Mouse (Mus musculus) cortical plate, adult 2 months (tissue): ENCODE data around the gene Hist2h2ac. TPM values are rescaled to one million over a fixed set of nuclear protein-coding genes. Genes with fewer than 3 reads are reported as not detected.
"Not testable (repeated sequence)": the region's sequence is repeated elsewhere in the genome, so short reads cannot be mapped to it uniquely, and the experiment has no call there.

Experiments
- H3K27ac ChIP-seq: fragments of 200-500 bp; 2 replicates; pipeline ENCODE4 v1.5.1; 2012; ENCODE audit warnings: low read length, control low read depth, inconsistent platforms; ENCODE audit not compliant: insufficient read depth
- H3K4me1 ChIP-seq: fragments of 200-500 bp; 2 replicates; pipeline ENCODE4 v1.6.1; 2011; ENCODE audit warnings: low read length; ENCODE audit not compliant: control insufficient read depth, insufficient read depth
- H3K4me3 ChIP-seq: fragments of 200-500 bp; 2 replicates; pipeline ENCODE4 v1.5.1; 2011; ENCODE audit warnings: mild to moderate bottlenecking, low read length, control low read depth; ENCODE audit not compliant: insufficient read depth
- CTCF ChIP-seq: fragments of 200-500 bp; IDR thresholded peaks from 2 replicates; pipeline ENCODE4 v1.5.1; 2011; ENCODE audit warnings: mild to moderate bottlenecking, control low read depth, low read length; ENCODE audit not compliant: insufficient read depth; ENCODE audit errors: extremely low read depth
- POLR2A ChIP-seq: fragments of 200-500 bp; IDR thresholded peaks from 2 replicates; pipeline ENCODE4 v1.6.1; 2011; ENCODE audit warnings: mild to moderate bottlenecking, low read length, control low read depth; ENCODE audit not compliant: insufficient read depth; ENCODE audit errors: extremely low read depth
- polyA plus RNA-seq: library from polyadenylated mRNA; depleted of rRNA; stranded (reverse); fragments of >200 nt; gene quantifications from 2 replicates; pipeline ENCODE4 v1.2.3, GENCODE M21; 2012; rRNA removed

Gene Hist2h2ac
- polyA plus RNA-seq, result 1.9 and 4.6 TPM in 2 replicates

DNA sequence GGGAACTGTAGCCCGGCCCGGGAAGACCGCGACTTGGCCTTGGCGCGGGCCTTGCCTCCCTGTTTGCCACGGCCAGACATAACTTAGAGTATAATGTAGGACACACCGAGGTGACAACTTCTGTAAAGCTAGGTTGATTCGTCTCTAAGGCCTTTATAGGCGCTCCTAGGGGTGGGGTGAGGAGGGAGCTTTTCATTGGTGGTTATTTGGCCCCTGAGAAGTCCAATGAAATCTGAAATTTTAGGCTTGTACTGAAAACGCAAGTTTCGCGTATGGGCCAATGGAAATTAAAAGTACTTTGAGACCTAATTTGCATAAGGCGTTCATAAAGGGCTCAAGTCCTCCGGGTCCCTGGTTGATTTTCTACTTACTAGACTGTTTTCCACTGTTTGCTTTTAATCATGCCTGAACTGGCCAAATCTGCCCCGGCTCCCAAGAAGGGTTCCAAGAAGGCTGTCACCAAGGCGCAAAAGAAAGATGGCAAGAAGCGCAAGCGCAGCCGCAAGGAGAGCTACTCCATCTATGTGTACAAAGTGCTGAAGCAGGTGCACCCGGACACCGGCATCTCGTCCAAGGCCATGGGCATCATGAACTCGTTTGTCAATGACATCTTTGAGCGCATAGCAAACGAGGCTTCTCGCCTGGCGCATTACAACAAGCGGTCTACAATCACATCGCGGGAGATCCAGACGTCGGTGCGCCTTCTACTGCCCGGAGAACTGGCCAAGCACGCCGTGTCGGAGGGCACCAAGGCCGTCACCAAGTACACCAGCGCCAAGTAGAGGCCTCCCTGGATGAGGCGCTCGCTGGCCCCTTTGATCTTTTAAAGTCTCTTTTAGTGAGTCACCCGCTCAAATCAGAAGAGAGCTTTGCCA is at the start of gene Hist2h2ac, which contains the start of gene Hist2h2be:
TSS of gene Hist2h2ac (minus strand) at position 116 of the 875 bp plus-strand sequence.
TSS of gene Hist2h2be (plus strand) at position 355 of the 875 bp plus-strand sequence.
- Histone ChIP-seq H3K4me3 (peak within 1 kb of the TSS; percentile 69), H3K27ac (peak within 1 kb of the TSS; percentile 94), H3K4me1 (peaks cover 3% of the 10 kb centered on the region; the same call in 1 of the 2 replicates)
- TF ChIP-seq POLR2A (peak; percentile 92), CTCF (no peak)

DNA sequence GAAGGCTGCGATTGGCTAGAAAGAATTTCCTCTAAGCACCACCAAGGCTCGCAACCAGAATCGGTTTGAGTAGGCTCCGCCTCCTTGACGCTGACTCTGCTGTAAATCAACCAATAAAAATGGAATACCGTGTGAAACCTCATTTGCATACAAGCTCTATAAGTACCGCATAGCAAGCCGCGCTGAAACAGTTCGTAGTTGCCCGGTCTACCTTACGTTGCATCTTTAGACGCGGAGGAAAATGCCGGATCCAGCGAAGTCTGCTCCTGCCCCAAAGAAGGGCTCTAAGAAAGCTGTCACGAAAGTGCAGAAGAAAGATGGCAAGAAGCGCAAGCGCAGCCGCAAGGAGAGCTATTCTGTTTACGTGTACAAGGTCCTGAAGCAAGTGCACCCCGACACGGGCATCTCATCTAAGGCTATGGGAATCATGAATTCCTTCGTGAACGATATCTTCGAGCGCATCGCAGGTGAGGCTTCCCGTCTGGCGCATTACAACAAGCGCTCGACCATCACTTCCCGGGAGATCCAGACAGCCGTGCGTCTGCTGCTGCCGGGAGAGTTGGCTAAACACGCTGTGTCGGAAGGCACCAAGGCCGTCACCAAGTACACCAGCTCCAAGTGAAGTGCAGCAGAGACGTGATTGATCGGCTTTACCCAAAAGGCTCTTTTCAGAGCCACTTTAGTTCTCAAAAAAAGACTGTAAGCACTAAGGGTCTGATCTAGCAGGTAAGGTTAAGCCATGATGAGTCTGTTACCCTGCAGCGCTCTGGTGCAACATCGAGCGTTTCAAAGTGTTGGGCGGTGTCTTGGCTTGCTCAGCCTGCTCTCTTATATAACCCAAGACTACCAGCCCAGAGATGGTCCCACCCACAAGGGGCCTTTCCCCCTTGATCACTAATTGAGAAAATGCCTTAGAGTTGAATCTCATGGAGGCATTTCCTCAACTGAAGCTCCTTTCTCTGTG is 49.1 kb upstream of the Hist2h2ac start, which contains the start of gene Hist2h2bb:
TSS of gene Hist2h2bb (plus strand) at position 242 of the 964 bp plus-strand sequence.
- Histone ChIP-seq H3K4me3 (peak within 1 kb of the TSS; percentile 72), H3K4me1 (peaks cover 3% of the 10 kb centered on the region; the same call in 1 of the 2 replicates), H3K27ac (peak within 1 kb of the TSS; percentile 95)
- TF ChIP-seq POLR2A, result peak; percentile 100
- no peak for TF ChIP-seq CTCF

DNA sequence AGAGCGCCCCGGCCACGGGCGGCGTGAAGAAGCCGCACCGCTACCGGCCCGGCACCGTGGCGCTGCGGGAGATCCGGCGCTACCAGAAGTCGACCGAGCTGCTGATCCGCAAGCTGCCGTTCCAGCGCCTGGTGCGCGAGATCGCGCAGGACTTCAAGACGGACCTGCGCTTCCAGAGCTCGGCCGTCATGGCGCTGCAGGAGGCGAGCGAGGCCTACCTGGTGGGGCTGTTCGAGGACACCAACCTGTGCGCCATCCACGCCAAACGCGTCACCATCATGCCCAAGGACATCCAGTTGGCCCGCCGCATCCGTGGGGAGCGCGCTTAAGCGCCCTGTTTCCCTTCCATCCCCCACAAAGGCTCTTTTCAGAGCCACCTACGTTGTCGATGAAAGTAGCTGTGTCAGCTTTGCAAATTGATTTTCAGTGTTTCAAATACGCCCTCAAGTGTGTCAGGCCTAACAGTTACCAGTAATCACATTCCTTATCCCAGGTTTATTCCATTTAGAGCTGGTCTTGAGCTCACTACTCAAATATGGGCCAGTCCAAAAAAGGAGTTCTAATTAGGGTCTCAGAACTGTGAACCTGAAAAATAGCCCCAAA is 48.2 kb upstream of the Hist2h2ac start:
- peak overlapping the region; percentile 72 for H3K4me3 ChIP-seq
- H3K27ac ChIP-seq, result peak overlapping the region; percentile 95
- not testable (repeated sequence) for H3K4me1 ChIP-seq

DNA sequence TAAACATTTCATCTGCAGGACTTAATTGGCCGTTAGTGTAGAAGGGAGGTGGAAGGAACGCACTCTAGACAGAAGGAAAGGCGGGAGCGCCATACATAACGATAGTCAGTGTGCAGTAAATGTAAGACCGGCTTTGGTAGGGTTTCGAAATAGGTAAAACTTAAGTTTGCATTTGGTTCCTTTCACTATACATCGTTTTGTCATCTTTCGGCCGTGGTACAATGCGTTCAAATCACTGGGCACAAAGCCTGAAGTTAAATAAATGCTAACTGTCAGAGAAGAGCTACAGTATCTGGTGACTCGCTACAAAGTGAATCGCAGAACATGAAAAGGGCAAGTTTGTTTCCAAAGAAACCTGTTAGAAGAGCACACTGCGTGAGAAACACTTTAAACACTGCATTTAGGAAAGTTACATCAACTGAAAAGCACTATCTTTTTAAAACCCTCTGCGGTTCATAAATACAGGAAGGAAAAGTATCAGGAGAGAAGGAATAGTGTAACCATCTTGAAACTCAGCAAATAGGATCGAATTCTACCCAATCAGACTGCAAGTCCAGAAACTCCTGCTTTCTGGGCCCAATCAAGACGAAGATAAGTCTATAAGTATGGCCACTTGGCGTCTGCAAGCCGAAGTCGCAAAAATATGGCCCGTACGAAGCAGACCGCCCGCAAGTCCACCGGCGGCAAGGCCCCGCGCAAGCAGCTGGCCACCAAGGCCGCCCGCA is 47.5 kb upstream of the Hist2h2ac start, which contains the start of gene Hist2h3b:
TSS of gene Hist2h3b (plus strand) at position 604 of the 725 bp plus-strand sequence.
- Histone ChIP-seq H3K27ac (peak within 1 kb of the TSS; percentile 95), H3K4me1 (peaks cover 3% of the 10 kb centered on the region; the same call in 1 of the 2 replicates), H3K4me3 (peak within 1 kb of the TSS; percentile 72)
- TF ChIP-seq CTCF (no peak), POLR2A (peak; percentile 97)

DNA sequence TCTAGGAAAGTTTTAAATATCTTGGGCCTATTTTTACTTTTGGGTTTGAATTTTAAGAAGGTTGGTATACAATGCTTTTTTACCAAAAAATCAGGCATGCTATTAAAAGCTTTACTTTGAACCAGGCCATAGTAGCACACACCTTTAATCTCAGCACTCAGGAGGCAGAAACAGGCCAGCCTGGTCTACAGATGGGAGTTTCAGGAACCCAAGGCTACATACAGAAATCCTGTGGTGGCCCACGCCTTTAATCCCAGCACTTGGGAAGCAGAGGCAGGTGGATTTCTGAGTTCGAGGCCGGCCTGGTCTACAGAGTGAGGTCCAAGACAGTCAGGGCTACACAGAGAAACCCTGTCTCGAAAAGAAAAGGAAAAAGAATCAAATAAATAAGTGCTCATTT is 46.9 kb upstream of the Hist2h2ac start:
- peaks cover 3% of the 10 kb centered on the region; the same call in 1 of the 2 replicates for H3K4me1 ChIP-seq
- TF ChIP-seq CTCF, result no peak
- no peak for TF ChIP-seq POLR2A
- no peak overlapping the region for H3K27ac ChIP-seq
- H3K4me3 ChIP-seq, result no peak overlapping the region; the same call in 1 of the 2 replicates

DNA sequence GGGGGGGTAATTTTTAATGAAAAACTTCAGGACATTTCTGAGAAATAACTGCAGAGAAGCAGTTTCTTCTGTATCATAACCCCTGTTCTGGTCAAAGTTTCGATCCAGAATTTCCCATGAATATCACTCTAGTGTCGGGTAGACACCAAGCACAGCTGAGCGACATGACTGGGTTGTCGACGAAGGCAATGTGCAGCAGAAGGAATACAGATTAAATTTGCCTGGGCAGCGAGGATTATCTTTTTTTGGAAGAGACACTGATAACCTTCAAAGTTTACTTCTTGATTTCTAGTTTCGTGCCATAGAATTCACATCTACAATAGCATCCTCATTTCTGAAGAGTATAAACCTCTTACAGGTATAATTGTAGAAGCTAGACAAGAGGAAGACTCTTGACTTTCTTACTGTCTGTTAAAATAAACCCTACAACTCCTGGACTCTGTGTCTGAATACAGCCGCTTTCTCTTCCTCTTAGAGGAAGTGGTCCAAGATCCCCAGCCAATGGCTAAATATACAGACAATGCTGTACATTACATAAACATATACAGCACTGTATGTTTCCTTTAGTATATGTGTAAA is 45.5 kb upstream of the Hist2h2ac start:
- Histone ChIP-seq H3K4me3 (no peak overlapping the region), H3K27ac (no peak overlapping the region), H3K4me1 (peaks cover 3% of the 10 kb centered on the region; the same call in 1 of the 2 replicates)
- TF ChIP-seq POLR2A (no peak), CTCF (no peak)

DNA sequence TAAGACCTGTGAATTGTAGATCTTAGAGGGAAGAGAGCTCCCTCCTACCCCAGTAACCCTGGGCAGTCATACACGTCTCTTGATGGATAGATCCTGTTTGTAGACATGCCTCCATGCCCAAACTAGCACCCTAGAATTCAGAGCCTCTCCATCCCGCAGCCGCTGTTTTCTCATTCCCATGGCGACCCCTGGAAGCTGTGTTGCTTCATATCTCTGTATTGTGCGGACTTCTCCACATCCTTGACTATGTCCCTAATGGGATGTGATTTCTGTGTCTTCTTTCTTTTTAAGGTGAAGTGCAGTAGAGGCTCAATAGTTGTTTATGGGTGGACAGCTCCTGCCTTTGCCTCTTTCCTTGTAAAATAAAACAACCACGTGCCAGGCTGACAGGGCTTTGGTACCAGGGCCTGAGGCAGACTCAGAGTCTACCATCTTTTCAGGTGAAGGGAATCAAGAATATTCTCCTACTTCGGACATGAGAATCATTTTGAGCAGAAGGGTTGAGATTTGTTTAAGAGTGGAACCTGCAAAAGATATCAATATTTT is 43.8 kb upstream of the Hist2h2ac start:
- no peak for TF ChIP-seq POLR2A
- TF ChIP-seq CTCF, result no peak
- Histone ChIP-seq H3K27ac (peak overlapping the region; percentile 85), H3K4me3 (no peak overlapping the region), H3K4me1 (peaks cover 3% of the 10 kb centered on the region; the same call in 1 of the 2 replicates)

DNA sequence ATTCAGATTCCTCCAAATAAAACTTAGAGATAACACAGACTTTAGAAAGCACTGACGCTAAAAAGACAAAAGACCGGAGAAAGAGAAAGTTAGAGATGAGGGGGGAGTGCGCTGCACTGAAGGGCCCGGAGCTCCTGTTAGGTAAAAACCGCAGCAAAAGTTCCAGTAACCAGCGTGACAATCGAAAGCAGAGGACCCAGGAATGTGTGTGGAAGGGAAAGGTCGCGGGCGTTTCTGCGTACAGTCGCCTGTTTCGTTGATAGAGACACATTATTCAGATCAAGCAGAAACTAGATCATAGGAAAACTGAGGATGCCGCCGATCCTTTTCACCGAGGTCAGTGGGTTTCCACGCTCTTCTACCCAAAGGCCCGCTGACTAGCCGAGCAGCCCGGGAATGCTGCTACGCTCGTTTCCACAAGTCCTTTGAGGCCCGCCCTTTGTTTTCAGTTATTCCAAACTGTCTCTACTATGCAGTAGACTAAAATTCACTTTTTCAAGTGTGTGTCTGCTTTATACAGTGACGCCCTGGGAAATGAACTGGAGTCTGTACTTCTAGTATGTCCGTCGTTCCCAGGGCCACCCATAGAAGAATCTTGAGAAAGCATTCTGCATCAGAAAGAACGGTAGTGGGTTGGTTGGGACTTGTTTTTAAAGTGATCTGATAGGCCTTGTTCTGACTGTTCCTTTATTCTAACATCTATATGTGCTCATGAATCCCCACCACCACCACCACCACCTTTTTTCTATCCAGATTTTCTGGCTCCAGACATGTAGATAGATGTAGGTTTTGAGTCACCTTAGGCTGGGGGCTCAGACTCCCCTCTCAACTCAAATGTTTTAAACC is 43.1 kb upstream of the Hist2h2ac start:
- Histone ChIP-seq H3K27ac (peak overlapping the region; percentile 85), H3K4me1 (peaks cover 3% of the 10 kb centered on the region; the same call in 1 of the 2 replicates), H3K4me3 (peak overlapping the region; percentile 59)
- TF ChIP-seq CTCF (no peak), POLR2A (no peak)
